Mouse (Mus musculus) G1E (cell line): ENCODE measurements around the gene Lrp1. TPM values are rescaled to one million over a fixed set of nuclear protein-coding genes. Genes with fewer than 3 reads are reported as not detected.

Experiments
- ATAC-seq: 2 replicates; pipeline ENCODE4 v1.8.0; 2016; ENCODE audit warnings: mild to moderate bottlenecking; ENCODE audit not compliant: insufficient number of reproducible peaks, poor library complexity, low FRiP score, severe bottlenecking; ENCODE audit errors: extremely low read depth
- DNase-seq: peaks from one replicate; pipeline ENCODE4 v3.0.0; 2012; ENCODE audit warnings: low spot score
- H3K27me3 ChIP-seq: 2 replicates; pipeline ENCODE4 v1.6.1; 2012; ENCODE audit warnings: mild to moderate bottlenecking, low read length, inconsistent platforms; ENCODE audit not compliant: insufficient read depth
- H3K36me3 ChIP-seq: replicated peaks from 2 replicates; pipeline ENCODE3; 2012; ENCODE audit warnings: mild to moderate bottlenecking, inconsistent platforms
- H3K4me1 ChIP-seq: 2 replicates; pipeline ENCODE4 v1.6.1; 2012; ENCODE audit warnings: low read depth, low read length, inconsistent platforms, mixed read lengths; ENCODE audit not compliant: insufficient read depth
- H3K4me3 ChIP-seq: 2 replicates; pipeline ENCODE4 v1.5.1; 2012; ENCODE audit warnings: low read depth, mild to moderate bottlenecking, inconsistent platforms, low read length, moderate library complexity, mixed read lengths
- H3K9me3 ChIP-seq: replicated peaks from 2 replicates; pipeline ENCODE4 v1.6.1; 2012; ENCODE audit warnings: inconsistent platforms
- CTCF ChIP-seq: IDR thresholded peaks from 2 replicates; pipeline ENCODE4 v1.5.1; 2012; ENCODE audit warnings: low read depth, low read length, inconsistent platforms, mixed read lengths
- GATA1 ChIP-seq: IDR thresholded peaks from 2 replicates; pipeline ENCODE4 v1.6.1; 2012; ENCODE audit warnings: borderline replicate concordance, low read length, inconsistent platforms, mixed read lengths
- GATA2 ChIP-seq: IDR thresholded peaks from 2 replicates; pipeline ENCODE4 v1.6.1; 2012; ENCODE audit warnings: low read depth, low read length, inconsistent platforms, borderline replicate concordance
- POLR2AphosphoS5 ChIP-seq: IDR thresholded peaks from 2 replicates; pipeline ENCODE4 v1.6.1; 2012; ENCODE audit warnings: low read depth, low read length, inconsistent platforms; ENCODE audit not compliant: insufficient replicate concordance
- TAL1 ChIP-seq: conservative IDR thresholded peaks from 2 replicates; pipeline ENCODE4 v1.6.1; 2012; ENCODE audit warnings: low read depth, low read length, inconsistent platforms, mixed read lengths
- polyA plus RNA-seq: library from polyadenylated mRNA; stranded (reverse); fragments of >175 nt; gene quantifications from 2 replicates; pipeline ENCODE4 v1.2.3, GENCODE M21; 2012
- total RNA-seq, 2 experiments: library from RNA; stranded (forward) in 1 of 2; stranded (reverse) in 1 of 2; fragments of 200-1000 nt in 1 of 2; fragments of >200 nt in 1 of 2; fragmentation: Nextera tagmentation in 1 of 2; gene quantifications; 2 replicates each; pipeline ENCODE4 v1.2.3; 2014 to 2017

The Lrp1 gene
- total and polyA plus RNA-seq, 3 experiments: 0.27 to 0.67 (median 0.30) TPM

DNA sequence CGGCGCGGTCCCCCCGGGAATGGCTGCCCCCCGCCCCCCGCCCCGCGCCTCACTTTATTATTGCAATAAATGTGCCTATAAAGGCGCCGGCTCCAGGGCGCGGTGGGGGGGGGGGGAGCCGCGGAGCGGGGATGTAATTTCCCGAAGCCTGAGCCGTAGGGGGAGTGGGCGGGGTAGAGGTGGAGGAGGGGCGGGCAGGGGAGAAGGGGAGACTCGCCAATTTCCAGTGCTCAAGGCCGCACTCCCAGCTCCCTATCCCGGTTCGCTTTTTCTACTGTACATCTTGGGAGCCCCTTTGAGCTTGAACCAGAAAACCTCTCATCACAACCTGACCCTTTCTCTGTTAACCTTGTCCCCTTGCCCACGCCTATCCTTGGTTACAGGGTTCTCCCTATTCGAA is 90.0 kb downstream of the Lrp1 start:
- Histone ChIP-seq H3K9me3 (peaks cover 18% of the 10 kb centered on the region), H3K27me3 (peaks cover 99% of the 10 kb centered on the region), H3K36me3 (no peaks in the 10 kb centered on the region), H3K4me1 (peaks cover 28% of the 10 kb centered on the region), H3K4me3 (no peak overlapping the region)
- TF ChIP-seq GATA2 (no peak), CTCF (no peak), TAL1 (no peak), GATA1 (no peak), POLR2AphosphoS5 (no peak)
- DNase-seq (no peak), ATAC-seq (no peak)

DNA sequence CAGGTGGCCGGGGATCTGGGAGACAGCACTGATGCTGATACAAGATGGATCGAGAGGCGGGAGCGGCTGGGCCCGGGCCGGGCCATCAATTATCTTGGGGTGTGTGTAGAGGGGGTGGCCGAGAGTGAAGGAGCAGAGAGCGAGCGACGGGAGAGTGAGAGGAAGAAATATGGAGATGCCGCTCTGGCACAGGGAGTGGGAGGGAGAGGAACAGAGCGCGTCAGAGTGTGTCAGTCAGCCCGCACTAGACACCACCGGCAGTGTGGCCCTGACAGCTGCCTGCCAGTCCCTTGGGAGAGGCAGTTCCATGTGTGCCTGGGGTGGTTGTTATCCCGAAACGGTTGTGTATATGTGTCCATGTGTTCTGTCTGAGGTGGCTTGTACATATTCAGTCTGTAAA is 93.5 kb downstream of the Lrp1 start:
- Histone ChIP-seq H3K4me1 (peaks cover 33% of the 10 kb centered on the region), H3K27me3 (peaks cover 82% of the 10 kb centered on the region), H3K4me3 (no peak overlapping the region), H3K36me3 (no peaks in the 10 kb centered on the region), H3K9me3 (peaks cover 18% of the 10 kb centered on the region)
- TF ChIP-seq TAL1: no peak
- no peak for TF ChIP-seq POLR2AphosphoS5
- no peak for TF ChIP-seq CTCF
- TF ChIP-seq GATA2: no peak
- TF ChIP-seq GATA1: no peak
- no peak for DNase-seq
- no peak for ATAC-seq

DNA sequence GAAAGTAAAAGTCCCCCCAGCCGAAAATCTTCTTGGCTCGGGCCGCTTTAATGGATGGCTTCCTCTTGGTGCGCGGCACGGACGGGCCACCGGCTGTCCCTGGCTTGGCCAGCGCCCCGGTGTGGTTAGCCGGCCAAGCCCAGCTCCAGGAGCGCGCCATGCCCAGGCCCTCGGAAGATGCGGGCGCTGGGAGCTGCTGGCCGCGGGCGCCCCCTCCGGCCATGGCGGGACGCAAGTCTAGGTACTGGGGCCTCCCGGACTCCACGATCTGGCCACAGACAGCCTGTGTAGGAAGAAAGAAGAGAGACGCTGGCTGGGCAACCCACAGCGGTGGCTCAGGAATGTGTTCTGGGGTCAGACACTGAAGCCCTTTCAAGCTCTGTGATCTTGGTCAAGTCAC is 94.3 kb downstream of the Lrp1 start:
- H3K4me1 ChIP-seq: peaks cover 33% of the 10 kb centered on the region
- no peak overlapping the region for H3K4me3 ChIP-seq
- peaks cover 74% of the 10 kb centered on the region for H3K27me3 ChIP-seq
- TF ChIP-seq CTCF (no peak), TAL1 (no peak), GATA1 (no peak)
- no peak for ATAC-seq
- peaks cover 18% of the 10 kb centered on the region for H3K9me3 ChIP-seq
- H3K36me3 ChIP-seq: no peaks in the 10 kb centered on the region
- DNase-seq: no peak

DNA sequence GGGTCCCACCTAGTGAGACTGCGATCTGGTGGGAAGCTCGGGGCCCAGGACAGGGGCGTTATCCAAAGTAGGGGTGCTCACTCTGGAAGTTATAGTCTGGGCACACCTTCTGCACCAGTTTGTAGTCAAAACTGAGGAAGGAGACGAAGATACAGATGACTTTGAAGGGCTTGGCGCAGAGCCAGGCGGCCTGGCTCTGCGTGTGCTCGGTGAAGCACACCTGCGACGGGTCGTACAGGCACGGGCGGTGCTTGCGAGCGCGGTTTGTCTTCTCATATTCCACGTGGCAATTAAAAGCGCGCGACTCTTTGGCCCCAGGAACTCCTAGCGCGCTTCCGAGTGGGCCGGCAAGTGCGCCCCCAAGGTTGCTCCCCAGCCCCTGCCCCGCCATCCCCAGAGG is 94.9 kb downstream of the Lrp1 start:
- peaks cover 3% of the 10 kb centered on the region for H3K36me3 ChIP-seq
- peaks cover 18% of the 10 kb centered on the region for H3K9me3 ChIP-seq
- H3K27me3 ChIP-seq: peaks cover 68% of the 10 kb centered on the region
- no peak overlapping the region for H3K4me3 ChIP-seq
- H3K4me1 ChIP-seq: peaks cover 34% of the 10 kb centered on the region
- ATAC-seq (no peak), DNase-seq (no peak)
- no peak for TF ChIP-seq POLR2AphosphoS5
- no peak for TF ChIP-seq GATA1
- no peak for TF ChIP-seq GATA2
- TF ChIP-seq CTCF: no peak
- TF ChIP-seq TAL1: no peak

DNA sequence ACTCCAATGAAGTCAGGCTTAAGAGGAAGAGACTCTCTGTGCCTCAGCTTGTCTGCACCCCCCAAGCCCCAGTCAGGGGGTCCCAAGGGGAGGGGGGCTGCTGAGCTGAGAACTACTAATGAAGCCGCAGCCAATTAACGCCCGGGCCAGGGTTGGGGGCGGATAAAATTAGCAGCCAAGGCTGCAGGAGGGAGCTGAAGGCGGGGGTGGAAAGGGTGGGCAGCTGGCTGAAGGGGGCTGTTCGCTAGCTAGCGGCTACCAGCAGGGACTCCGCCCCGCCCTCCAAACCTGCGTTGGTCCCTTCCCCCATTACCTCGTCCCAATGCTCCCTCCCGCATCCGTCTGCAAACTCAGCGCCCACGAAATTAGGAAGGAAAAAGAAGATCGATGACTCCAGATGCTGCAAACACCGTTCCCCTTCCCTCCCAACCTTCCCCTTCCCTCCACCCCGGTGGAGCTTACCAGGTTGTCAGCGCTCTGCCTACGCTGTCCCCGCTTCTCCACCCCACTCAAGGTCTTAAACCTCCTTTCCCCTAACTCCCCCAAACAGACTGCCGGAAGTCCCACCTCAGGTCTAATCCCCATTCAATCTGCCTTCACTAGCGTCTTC is 96.2 kb downstream of the Lrp1 start:
- H3K9me3 ChIP-seq: peaks cover 18% of the 10 kb centered on the region
- no peak for TF ChIP-seq GATA1
- no peak for TF ChIP-seq POLR2AphosphoS5
- no peak for TF ChIP-seq TAL1
- no peak for TF ChIP-seq CTCF
- TF ChIP-seq GATA2: no peak
- ATAC-seq (no peak), DNase-seq (no peak)
- H3K27me3 ChIP-seq: peaks cover 56% of the 10 kb centered on the region
- peak overlapping the region; percentile 64; the same call in 1 of the 2 replicates for H3K4me3 ChIP-seq
- peaks cover 16% of the 10 kb centered on the region for H3K36me3 ChIP-seq
- peaks cover 46% of the 10 kb centered on the region for H3K4me1 ChIP-seq

DNA sequence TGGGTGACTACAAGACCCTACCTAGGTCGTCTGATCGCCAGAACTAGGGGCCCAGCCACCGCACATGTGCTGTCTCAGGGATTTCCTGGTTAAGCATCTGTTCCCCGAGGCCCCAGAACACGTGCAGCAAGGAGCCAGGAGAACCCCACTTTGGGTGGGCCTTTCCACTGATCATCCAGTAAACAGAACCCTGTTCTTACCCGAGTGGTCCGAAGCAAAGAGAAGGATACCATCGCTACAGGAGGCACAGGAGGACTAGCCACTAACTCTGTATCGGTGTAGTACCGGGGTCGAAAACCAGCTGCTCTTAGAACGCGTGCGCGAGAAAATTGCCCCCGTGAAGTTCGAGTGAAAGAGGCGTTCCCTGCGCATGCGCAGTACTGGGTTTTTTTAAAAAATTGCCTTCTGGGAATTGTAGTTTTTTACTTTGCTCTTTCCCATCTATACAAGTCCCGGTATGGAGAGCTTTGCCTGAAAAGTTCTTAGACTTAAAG is 98.8 kb downstream of the Lrp1 start, which contains the start of gene Shmt2:
Gene Shmt2 (minus strand): TSS at position 357 of the 494 bp plus-strand sequence.
- DNase-seq: peak; percentile 79
- Histone ChIP-seq H3K4me3 (peak within 1 kb of the TSS; percentile 77), H3K4me1 (peaks cover 72% of the 10 kb centered on the region), H3K9me3 (peaks cover 11% of the 10 kb centered on the region), H3K36me3 (peaks cover 43% of the 10 kb centered on the region), H3K27me3 (peaks cover 30% of the 10 kb centered on the region)
- no peak for TF ChIP-seq GATA2
- TF ChIP-seq POLR2AphosphoS5: no peak
- TF ChIP-seq TAL1: no peak
- no peak for TF ChIP-seq GATA1
- no peak for TF ChIP-seq CTCF
- ATAC-seq: peak; percentile 31
